Mouse (Mus musculus) adrenal gland, adult 2 months (tissue): ENCODE data around the gene Cdh3. TPM values are rescaled to one million over a fixed set of nuclear protein-coding genes. Genes with fewer than 3 reads are reported as not detected.

Experiments used
- DNase-seq: peaks from one replicate; pipeline ENCODE4 v3.0.0; 2021
- polyA plus RNA-seq: library from polyadenylated mRNA; depleted of rRNA; stranded (reverse); fragments of >200 nt; gene quantifications from 2 replicates; pipeline ENCODE4 v1.2.3, GENCODE M21; 2012
- total RNA-seq, 2 experiments: library from RNA; stranded (reverse); gene quantifications; 2 replicates each; pipeline ENCODE4 v1.2.3; 2021

Cdh3 gene
- total and polyA plus RNA-seq, 3 experiments: 0.19 to 0.93 (median 0.55) TPM

DNA sequence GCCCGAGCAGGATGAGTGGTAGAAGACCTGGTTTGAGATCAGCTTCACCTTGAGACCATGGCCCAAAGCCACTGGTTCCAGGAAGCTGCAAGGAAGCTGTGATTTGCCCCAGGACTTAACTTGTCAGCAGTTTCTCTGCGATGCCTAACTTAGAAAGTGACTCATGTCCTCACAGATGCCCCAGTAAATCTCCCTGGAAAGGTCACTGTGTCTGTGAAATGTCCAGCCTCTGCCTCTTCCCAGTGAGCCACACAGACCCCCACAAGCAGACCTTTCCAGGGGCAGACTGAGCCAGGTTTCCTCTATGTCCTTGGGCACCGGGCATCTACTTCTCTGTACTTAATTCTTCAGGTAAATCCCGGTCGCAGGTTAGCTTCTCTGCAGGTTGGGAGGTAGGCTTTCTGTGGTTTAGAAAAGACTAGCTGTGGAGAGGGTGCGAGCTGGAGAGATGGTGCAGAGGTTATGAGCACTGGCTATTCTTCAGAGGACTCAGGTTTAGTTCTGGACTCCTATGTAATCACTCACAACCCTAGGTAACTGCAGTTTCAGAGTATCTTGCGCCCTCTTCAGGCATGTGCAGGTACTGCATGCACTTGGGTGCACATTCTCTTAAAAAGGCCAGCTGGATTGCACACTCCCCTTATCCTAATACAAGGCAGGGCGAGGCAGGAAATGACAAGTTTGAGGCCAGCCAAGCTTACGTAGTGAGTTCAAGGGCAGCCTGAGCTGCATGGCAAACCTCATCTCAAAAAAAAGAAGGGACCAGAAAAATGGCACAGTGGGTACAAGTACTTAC is 16.7 kb downstream of the Cdh3 start:
- peak; percentile 61 for DNase-seq

DNA sequence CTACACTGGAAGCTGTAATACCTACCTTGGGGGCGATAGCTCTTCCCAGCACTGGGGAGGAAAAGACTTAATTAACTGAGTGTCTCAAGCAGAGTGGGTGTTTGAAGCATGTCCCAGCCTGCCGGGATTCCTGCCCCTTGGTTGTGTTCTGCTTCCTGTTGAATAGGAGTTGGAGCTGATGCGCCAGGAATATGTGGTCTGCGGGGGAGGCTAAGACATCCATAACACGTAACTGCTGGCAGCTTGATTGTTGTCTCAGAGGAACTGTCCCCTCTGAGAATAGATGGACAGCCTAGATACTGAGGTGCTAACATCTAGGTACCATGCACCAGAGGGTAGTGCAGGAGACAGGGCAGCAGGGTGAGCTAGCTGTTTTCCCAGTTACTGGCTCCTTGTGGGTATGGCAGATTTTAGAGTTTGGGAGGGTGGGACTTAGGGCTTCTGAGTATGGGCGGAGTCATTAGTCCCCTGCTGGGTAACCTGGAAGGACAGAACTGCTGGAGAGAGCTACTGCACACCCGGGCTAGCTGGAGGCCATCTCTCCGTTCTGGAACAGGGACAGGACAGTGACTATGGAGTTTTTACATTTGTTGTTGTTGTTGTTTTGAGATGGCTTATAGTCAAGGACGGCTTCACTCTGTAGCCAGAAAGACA is 18.0 kb downstream of the Cdh3 start:
- no peak for DNase-seq

DNA sequence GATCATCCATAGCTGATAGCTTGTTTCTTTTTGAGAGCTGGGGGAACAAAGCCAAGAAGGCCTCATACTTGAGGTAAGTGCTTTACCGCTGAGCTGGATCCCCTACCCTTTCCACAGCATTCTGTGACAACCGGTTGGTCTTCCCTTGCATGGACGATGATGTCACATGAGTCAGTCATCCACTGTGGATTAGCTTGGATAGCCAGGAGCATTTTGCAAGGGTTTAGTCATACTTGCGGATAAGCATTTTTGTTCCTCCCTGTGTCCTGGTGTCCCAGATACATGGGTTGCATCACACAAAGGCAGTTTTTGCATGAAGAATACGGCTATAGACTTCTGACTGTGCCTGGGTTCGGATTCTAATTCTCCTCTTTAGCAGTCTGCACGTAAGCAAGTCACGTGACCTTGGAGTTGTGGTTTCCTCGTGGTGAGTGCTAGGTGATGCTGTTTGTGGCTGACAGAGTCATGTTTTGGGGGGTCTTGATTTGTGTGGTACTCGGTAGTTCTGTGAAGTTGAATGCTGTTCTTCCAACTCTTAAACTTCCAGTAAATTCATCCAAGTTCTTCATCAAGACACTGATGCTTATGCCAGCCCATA is 19.3 kb downstream of the Cdh3 start:
- peak; percentile 38 for DNase-seq

DNA sequence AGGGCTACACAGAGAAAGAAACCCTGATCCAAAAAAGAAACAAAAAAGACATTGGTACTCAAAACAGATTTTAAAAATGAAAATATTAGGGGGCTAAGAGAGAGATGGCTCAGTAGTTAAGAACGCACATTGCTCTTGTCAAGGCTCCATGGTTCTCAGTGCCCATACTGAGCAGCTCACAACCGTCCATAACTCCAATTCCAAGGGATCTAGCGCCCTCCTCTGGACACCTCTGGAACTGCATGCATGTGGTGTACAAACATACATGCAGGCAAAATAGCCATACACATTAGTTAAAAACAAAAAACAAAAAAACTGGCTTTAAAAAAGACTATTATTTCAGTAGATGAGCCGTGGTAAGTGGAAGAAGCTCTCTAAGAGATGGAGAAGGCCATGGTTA is 19.9 kb downstream of the Cdh3 start:
- DNase-seq: no peak

DNA sequence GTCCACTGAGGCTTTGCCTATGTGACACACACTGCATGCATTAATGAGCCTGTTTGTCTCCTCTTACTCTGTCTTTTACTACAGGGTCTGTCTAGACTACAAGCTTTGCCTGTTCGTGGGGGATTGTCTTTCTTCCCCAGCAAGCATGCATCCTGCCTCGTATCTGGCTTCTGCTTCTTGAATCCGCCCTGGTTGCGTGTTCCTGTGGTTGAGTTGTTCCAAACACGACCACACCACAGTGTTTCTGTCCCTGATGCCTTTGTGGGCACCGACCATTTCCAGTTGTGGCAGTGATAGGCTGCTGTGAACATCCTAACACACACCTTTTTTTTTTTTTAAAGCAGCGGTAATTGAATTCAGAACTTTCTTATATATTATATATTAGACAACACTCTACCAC is 23.0 kb downstream of the Cdh3 start:
- DNase-seq: no peak

DNA sequence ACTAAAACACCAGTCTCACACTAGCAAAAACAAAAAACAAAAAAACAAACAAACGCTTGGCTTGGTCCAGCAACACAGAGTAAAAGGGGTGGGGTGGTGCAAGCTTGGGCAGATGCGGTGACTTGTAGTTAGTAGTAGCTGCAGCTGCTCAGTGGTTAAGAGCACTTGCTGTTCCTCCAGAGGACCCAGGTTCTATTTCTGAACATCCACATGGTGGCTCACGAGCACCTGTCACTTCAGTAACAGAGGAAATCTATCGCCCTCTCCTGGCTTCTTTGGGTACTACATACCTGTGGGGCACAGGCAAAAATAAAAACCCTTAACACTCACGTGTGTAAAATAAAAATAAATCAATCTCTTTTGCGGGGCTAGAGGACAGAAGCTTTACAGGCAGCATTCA is 23.8 kb downstream of the Cdh3 start:
- DNase-seq: peak; percentile 55

DNA sequence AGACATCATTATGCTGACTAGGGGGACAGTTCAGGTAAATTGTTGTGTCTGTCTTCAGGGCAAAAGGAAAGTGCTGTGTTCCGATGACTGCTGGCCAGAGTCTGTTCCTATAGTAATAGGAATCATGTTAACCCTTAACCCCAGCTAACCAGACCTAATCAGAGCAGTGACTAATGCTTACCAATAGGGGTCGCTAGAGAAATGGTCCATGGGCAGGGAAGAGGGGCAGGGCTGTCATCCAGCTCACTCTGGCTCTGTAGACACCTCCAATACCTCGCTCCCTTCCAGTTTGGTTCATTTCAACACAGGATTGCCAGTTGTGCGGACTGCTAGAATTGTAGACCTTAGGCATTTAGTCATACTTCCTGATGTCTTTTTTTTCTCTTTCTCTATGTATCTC is 24.8 kb downstream of the Cdh3 start:
- DNase-seq: no peak

DNA sequence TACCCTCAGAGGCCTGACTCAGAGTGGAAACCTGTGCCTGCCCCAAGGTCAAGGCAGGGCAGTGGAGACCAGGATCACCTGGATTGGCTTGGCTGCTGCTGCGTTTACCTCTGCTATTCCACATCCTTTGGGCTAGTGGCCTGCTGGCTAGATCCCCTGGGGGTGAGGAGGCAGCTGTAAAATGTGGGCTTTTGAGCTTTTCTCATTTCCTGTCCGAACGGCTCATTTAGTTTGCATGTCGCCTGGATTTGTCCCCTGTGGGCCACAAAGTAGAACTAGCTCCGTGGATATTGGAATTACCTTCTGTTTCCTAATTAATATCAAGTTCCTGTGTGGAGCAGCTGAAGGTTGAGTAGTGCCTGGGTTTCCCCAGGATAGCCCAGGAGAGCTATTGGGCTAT is 28.5 kb downstream of the Cdh3 start:
- no peak for DNase-seq

DNA sequence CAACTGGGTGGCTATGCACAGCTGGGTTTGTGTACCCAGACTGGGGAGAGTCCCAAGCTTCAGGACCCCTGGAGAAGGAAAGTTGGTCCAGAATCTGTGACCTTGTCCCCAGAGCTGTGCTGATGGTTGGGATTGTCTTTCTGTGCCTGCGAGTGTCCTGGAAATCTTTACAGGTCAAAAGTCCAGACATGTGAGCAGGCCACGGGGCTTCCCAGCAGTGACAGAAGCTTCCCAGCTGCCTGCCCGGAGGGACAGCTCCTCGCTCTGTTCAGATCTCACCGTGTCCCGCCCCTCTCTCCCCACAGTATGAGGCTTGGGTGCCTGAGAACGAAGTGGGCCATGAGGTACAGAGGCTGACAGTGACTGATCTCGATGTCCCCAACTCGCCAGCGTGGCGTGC is 30.3 kb downstream of the Cdh3 start:
- no peak for DNase-seq

DNA sequence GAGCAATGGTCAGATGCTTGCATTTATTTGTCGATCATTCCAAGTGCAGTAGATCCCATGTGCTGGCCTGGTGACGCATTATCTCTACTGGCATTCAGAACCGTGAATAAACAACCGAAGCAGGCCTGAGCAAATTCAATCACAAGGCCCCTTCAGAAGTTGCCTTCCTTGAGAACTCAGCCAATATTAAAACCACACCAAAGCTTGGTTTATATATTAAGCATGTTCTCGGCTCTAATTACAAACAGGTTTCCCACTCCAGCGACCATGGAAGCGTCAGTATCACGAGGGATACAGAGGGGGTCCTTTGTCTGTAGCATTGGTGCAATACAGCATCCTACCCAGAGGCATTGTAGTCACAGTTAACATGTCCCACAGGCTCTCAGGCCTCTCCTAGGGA is 32.4 kb downstream of the Cdh3 start:
- no peak for DNase-seq

DNA sequence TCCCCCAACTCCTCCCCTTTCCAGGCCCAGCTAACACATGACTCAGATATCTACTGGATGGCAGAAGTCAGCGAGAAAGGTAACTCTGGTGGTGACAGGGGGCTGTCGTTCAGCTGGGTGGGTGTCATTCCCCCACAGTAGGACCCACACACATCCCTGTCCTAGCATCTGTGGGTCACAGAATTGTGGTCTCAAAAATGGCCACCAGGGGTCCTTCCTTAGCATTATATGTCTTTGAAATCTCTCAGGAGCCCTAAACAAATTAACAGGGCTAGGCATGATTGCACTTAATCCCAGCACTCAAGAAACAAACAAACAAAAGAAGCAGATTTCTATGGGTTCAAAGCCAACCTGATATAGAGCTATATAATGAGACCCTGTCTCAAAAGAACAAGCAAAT is 34.5 kb downstream of the Cdh3 start:
- DNase-seq: no peak

DNA sequence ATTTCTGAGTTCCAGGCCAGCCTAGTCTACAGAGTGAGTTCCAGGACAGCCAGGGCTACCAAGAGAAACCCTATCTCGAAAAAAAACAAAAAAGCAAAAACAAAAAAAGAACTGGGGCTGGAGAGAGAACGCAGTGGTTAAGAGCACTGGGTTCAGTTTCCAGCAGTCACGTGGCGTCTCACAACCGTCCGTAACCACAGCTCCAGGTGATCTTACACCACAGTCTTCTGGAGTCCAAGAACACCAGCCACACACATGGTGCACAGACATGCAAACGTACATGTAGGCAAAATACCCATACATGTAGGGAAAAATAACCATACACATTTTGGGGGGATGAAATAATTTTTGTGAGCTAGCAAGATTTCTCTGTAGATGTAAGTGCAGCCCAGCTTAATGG is 36.1 kb downstream of the Cdh3 start:
- DNase-seq: no peak

DNA sequence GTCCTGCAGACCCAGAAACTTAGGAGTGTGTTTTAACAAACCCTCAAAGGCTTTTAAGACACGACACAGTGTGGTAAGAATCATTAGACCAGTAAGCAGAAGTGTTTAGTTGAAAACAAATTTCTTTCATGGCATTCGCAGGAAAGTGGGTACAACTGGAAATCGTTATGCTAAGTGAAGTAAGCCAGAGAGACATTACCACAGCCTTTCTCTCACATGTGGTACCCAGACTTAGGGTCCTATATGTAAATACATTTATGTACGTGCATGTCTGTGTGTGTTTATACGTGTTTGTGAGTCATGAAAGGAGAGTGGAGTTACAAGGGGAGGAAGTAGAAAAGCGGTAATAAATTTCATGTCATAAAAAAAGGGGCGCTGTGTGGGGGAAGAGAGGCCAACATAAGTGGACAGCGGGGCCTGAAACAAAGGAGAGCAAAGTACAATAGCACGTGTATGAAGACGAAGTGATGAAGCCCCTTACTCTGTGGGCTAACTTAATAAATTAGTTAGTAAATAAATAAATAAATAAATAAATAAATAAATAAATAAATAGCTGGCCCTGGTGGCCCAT is 37.8 kb downstream of the Cdh3 start:
- DNase-seq: no peak

DNA sequence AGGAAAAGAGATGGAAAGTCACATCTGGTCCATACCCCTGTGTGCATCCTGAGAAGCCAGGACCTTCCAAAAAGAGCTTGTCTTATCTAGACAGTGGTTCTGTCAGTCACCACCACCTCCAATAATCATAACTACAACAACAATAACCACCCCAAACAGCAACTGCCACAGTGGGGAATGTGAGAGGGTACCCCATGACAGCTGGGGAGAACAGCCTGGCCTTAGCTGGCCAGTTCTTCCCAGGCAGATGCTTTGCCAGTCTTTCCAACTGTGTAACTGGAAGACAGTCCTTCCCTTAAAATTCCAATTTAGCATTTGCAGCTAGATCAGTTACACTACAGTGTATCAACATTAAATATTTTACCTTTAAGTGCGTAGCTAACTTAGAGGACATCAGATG is 40.2 kb downstream of the Cdh3 start:
- DNase-seq: no peak

DNA sequence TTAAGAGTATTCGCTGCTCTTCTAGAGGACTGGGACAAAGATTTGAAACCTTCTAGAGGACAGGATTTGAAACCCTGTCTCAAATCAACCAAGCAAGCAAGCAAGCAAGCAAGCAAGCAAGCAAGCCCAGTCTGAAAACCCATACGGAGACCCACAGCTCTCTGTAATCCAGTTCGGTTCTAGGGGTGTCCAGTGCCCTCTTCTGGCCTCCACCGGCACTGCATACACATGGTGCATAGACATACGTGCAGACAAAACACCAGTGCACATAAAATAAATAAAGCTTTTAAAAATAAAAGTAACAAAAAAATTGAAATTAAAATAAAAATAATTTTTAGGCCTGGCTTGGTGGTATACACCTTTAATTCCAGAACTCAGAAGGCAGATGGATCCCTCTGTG is 43.3 kb downstream of the Cdh3 start:
- DNase-seq: no peak

DNA sequence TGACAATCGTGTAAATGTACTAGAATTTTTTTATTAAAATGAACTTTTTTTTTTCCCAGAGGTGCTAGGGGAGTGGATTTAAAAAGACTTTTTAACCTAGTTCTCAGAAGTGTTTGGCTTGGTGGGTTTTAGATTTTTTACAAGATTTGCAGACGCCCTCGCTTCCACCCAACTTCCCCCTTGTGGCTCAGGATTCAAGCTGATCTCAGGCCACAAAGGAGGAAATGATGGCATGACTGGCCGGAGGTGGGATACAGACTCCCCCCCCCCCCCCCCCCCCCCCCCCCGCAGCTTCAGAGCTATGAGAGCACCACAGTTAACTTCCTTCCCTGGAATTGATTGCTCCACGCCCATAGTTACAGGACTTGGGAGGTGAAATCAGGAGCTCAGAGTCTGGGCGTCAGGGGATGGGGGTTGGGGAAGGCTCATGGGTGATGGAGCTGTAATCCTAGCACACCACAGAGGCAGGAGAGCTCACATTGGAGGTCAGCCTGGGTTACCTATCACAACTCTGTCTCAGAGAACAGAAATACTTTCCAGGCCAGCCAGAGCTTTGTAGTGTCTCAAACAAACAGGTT is 45.5 kb downstream of the Cdh3 start:
- no peak for DNase-seq

DNA sequence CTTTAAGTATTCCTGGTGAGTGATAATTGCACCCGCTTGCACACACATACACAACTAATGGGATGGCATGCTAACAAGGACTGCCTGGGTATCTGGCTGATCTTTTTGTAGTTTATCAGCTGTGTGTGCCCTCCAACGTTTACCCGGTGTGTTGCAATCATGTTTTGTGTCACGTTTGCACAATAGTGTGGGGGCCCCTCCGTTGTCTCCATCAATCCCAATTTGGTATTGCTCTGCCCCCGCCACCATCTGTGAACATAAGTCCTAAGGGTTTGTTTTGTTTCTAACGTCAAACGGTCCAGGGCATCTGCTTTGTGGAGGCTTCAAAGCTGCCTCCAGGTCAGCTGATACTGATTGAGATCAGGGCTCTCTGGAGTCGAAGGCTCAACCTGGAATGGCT is 49.2 kb downstream of the Cdh3 start:
- no peak for DNase-seq

DNA sequence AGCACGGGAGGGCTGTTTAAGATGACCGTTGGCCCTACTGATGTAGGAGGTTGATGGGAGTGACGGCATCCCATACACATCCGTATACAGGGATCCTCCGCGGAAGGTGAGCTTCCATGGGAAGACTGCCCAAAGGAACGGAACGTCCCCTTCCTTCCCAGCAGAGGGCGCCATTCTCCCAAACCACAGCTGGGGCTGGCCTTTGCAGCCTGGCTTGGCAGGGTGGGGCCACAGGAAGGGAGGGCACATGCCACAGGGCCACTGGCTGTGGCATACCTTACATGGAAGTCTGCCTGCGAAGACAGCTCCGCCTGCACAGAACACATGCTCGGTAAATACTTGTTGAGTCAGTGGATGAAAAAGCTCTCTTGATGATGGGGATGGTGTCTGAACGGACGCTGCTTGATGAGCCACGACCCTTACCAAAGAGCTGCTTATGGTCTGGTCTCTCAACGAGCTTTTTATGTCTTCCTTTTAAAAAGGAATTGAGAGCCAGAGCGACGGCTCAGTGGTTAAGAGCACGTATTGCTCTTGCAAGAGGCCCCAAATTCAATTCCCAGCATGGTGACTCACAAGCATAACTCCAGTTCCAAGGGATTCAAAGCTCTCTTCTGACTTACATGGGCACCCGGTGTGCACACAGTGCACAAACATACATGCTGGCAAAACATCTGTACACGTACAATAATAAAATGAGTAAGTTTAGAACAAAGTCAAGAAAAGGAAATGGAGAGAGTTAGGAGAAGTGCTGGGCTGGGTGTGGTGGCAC is 50.6 kb downstream of the Cdh3 start:
- peak; percentile 73 for DNase-seq

DNA sequence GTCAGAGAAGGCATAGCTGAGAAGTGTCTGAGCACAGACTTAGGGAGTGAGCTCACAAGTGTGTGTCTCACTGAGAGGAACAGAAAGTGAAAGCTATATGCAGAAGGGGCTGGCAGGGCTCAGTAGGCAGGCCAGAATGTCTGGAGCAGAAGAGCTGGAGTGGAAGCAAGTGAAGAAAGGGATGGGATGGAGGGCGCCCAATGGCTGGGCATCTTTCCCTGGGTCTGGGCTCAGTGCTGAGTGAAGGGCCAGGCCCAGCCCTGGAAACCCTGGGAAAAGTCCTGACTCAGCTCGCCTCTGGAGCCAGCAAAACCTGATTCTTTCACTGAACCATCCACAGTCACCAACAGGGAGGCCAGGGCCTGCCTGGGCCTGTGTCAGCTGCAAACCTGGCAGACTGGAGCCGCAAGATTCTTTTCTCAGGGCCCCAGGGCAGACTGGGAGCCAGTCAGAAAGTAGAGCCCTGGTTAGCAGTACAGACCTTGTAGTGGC is 53.0 kb downstream of the Cdh3 start:
- DNase-seq: no peak

DNA sequence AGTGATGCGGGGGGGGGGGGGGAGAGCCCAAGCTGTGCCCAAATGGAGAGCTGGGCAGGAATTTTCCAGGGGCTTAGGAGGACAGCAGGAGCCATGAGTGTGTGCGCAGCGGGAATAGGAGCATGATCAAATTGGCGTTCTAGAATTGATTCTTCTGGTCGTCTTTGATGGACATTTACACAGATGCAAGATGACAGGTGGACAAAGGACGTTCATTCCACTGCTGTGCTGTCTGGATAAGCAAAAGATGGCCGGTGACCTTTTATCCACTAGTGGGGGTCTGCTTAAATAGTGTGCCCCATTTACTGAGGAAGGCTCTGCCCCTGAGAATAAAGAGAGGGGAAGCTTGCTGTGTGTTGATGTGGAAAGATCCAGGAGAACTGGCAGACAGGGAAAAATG is 58.3 kb downstream of the Cdh3 start:
- no peak for DNase-seq

DNA sequence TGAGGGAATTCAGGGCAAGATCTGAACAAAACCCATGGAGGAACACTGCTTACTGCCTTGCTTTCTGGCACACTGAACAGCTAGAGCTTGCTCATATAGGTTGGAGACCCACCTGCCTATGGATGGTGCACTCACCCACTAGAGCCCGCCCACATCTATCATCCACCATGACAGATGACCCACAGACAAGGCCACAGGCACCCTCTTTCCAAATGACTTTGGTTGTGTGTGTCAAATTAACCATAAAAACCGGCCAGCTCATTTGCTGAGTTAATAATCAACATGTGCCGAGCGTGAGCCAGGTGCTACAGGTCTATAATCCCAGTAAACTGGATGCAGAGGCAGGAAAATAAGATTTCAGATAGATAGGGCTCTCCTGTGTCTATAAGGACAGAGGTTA is 59.7 kb downstream of the Cdh3 start:
- DNase-seq: no peak
